ENCODE assay signal across 8 mouse cellular contexts in genomic region chr4:138454571-138455140, GRCm38 (mm10). TPM values are rescaled to one million over a fixed set of nuclear protein-coding genes. Genes with fewer than 3 reads are reported as not detected.
A peak's percentile ranks its signal among the peaks of the same experiment; 100 is the strongest.
DNase-seq lines count a peak whose midpoint lies in the region; ATAC-seq and TF ChIP-seq lines count a peak whose summit lies in the region.

No protein-coding gene starts in this region.

- no peaks in the 10 kb centered on the region for H3K36me3 ChIP-seq in ES-E14 (ENCODE audit: control insufficient read depth, insufficient read depth, low read length, poor library complexity, severe bottlenecking)
- H3K36me3 ChIP-seq in heart, postnatal 0 days (replicated peaks; ENCODE audit: control insufficient read depth, insufficient read depth, low read length), result no peaks in the 10 kb centered on the region
- H3K36me3 ChIP-seq in liver, embryonic 16.5 days (ENCODE audit: control insufficient read depth, insufficient read depth), result no peaks in the 10 kb centered on the region

- no peak for DNase-seq in ES-E14 (ENCODE audit: low read depth, low spot score)
- peak; percentile 76 to 84 for DNase-seq in adrenal gland, postnatal 36 days
- no peak for DNase-seq in heart, postnatal 0 days (ENCODE audit: low spot score)
- DNase-seq in kidney, postnatal 25 days, result peak; percentile 79 to 88
- DNase-seq in retina, adult 2 months (ENCODE audit: low read depth, low spot score), result peak; percentile 57
- DNase-seq in spleen, postnatal 4 days (ENCODE audit: low spot score in 2 of 2), result no peak

- peak overlapping the region; percentile 20; the same call in 1 of the 2 replicates for H3K27ac ChIP-seq in ES-E14 (ENCODE audit: insufficient read depth, low read depth, low read length, poor library complexity, severe bottlenecking)
- H3K27ac ChIP-seq in embryonic fibroblast, embryonic 13.5 days (ENCODE audit: insufficient read depth, low read length), result no peak overlapping the region
- H3K27ac ChIP-seq in heart, postnatal 0 days (ENCODE audit: low read depth), result peak overlapping the region; percentile 76
- peak overlapping the region; percentile 65 for H3K27ac ChIP-seq in liver, embryonic 16.5 days (ENCODE audit: low read length)

- peaks cover 7 to 47% of the 10 kb centered on the region in 2 experiments; a peak in 3 of 4 replicates for H3K4me1 ChIP-seq in ES-E14 (ENCODE audit: control insufficient read depth in 2 of 2, insufficient read depth in 2 of 2, low read length in 2 of 2, poor library complexity in 1 of 2)
- H3K4me1 ChIP-seq in embryonic fibroblast, embryonic 13.5 days (ENCODE audit: control insufficient read depth, insufficient read depth, low read length), result no peaks in the 10 kb centered on the region
- 0 out of 2 replicates have a peak, but pooled peaks cover 6% of the 10 kb centered on the region for H3K4me1 ChIP-seq in heart, postnatal 0 days (ENCODE audit: control insufficient read depth, insufficient read depth)
- H3K4me1 ChIP-seq in liver, embryonic 16.5 days (ENCODE audit: control insufficient read depth, low read depth, low read length), result peaks cover 4% of the 10 kb centered on the region

- ATAC-seq in heart, postnatal 0 days (ENCODE audit: insufficient read depth, low read depth), result peak; percentile 47
- ATAC-seq in liver, embryonic 16.5 days (ENCODE audit: low read depth), result peak; percentile 27

- H3K9me3 ChIP-seq in ES-E14 (ENCODE audit: control insufficient read depth, insufficient read depth, low read depth, low read length), result no peaks in the 10 kb centered on the region
- no peaks in the 10 kb centered on the region for H3K9me3 ChIP-seq in heart, postnatal 0 days (replicated peaks; ENCODE audit: control insufficient read depth, low read length)
- H3K9me3 ChIP-seq in liver, embryonic 16.5 days (replicated peaks; ENCODE audit: control insufficient read depth, low read length), result no peaks in the 10 kb centered on the region

- H3K9ac ChIP-seq in ES-E14 (ENCODE audit: insufficient read depth, low read depth, low read length, poor library complexity, severe bottlenecking), result peak overlapping the region; percentile 87
- H3K9ac ChIP-seq in heart, postnatal 0 days (replicated peaks; ENCODE audit: low read depth, low read length), result peak overlapping the region; percentile 64
- H3K9ac ChIP-seq in liver, embryonic 16.5 days (ENCODE audit: low read depth, low read length), result peak overlapping the region; percentile 52

- peak; percentile 26; the same call in 1 of the 2 replicates for TF ChIP-seq POLR2A in embryonic fibroblast, embryonic 13.5 days (IDR thresholded peaks at IDR 0.05; ENCODE audit: low read depth, low read length)

- peak overlapping the region; percentile 82 to 95 for H3K4me3 ChIP-seq in ES-E14 (ENCODE audit: insufficient read depth in 1 of 2, low read depth in 1 of 2, low read length in 2 of 2, poor library complexity in 1 of 2, severe bottlenecking in 1 of 2)
- H3K4me3 ChIP-seq in embryonic fibroblast, embryonic 13.5 days (ENCODE audit: insufficient read depth, low read length), result peak overlapping the region; percentile 67
- peak overlapping the region; percentile 86 for H3K4me3 ChIP-seq in heart, postnatal 0 days (ENCODE audit: low read depth, low read length)
- H3K4me3 ChIP-seq in liver, embryonic 16.5 days (ENCODE audit: low read depth, low read length), result peak overlapping the region; percentile 63

- WGBS in heart, postnatal 0 days, result under 1% methylated on average over 54 of the region's 78 CpGs
- WGBS in liver, embryonic 16.5 days (ENCODE audit: insufficient replicate concordance), result under 1% methylated on average over 44 of the region's 78 CpGs

- TF ChIP-seq CTCF in embryonic fibroblast, embryonic 13.5 days (IDR thresholded peaks at IDR 0.05; ENCODE audit: borderline replicate concordance, insufficient read depth, low read length), result no peak
- no peak for TF ChIP-seq CTCF in heart, postnatal 0 days (IDR thresholded peaks at IDR 0.05; ENCODE audit: low read depth)

- no peak for TF ChIP-seq EP300 in heart, postnatal 0 days (IDR thresholded peaks at IDR 0.05; ENCODE audit: low read depth)

- in situ Hi-C loops in ES-E14 (cut with MboI; ENCODE audit: low sequenced_read_pairs in 2 of 2, unreplicated experiment in 2 of 2), result loop anchor here in 1 of 2 experiments (25.0 kb wide), 1 partner anchor 1383 kb away; the partner anchor contains the start of gene Pax7

- peak overlapping the region; percentile 99 for H3K4me2 ChIP-seq in heart, postnatal 0 days (ENCODE audit: low read depth, low read length)
- peak overlapping the region; percentile 55 for H3K4me2 ChIP-seq in liver, embryonic 16.5 days (ENCODE audit: low read depth, low read length)

- peaks cover 69% of the 10 kb centered on the region for H3K27me3 ChIP-seq in heart, postnatal 0 days (ENCODE audit: control insufficient read depth, insufficient read depth, low read length)
- peaks cover 66% of the 10 kb centered on the region for H3K27me3 ChIP-seq in liver, embryonic 16.5 days (ENCODE audit: control insufficient read depth, insufficient read depth, low read depth, low read length)

TF ChIP-seq in ES-E14, 5 proteins besides CTCF, POLR2A, EP300 and RAD21:
- TF ChIP-seq CHD2 (IDR thresholded peaks at IDR 0.05; ENCODE audit: low read depth, low read length) (no peak), ZC3H11A (IDR thresholded peaks at IDR 0.05; ENCODE audit: borderline replicate concordance, low read depth, low read length) (no peak), HCFC1 (IDR thresholded peaks at IDR 0.05; ENCODE audit: borderline replicate concordance, insufficient read depth, low read length) (no peak), MAFK (IDR thresholded peaks at IDR 0.05; ENCODE audit: insufficient read depth, low read depth, low read length) (no peak), ZNF384 (IDR thresholded peaks at IDR 0.05; ENCODE audit: low read depth, low read length) (no peak)

RNA-seq across cellular contexts. Expression of gene Camk2n1, which starts 0.5 kb away (rescaled TPM):
- total RNA-seq in ES-E14 (2012; rRNA removed), result 1.2 and 1.4 TPM in 2 replicates
- total RNA-seq in adrenal gland, postnatal 36 days (2021), result 10 to 100 TPM; 25.2 to 25.7 TPM
- 5.6 and 7.2 TPM in 2 replicates for polyA plus RNA-seq in embryonic fibroblast, embryonic 13.5 days (2011; ENCODE audit: insufficient read length, low read depth, missing spikeins)
- 0.15 and 5.1 TPM in 2 replicates for total RNA-seq in heart, postnatal 0 days (2014; rRNA removed; ENCODE audit: low replicate concordance)
- 1.6 and 1.8 TPM in 2 replicates for polyA plus RNA-seq in heart, postnatal 0 days (2015; fragmentation: Nextera tagmentation; extraction: Ambion mirVana)
- 1.5 and 1.6 TPM in 2 replicates for polyA plus RNA-seq in liver, embryonic 16.5 days (2015; fragmentation: Nextera tagmentation; extraction: Ambion mirVana)

RNA-seq across cellular contexts. Expression of gene Mul1, which starts 20.2 kb away (rescaled TPM):
- 58.4 and 62.3 TPM in 2 replicates for total RNA-seq in ES-E14 (2012; rRNA removed)
- 10 to 100 TPM; 51.7 to 55.3 TPM for total RNA-seq in adrenal gland, postnatal 36 days (2021)
- 14.4 and 15.8 TPM in 2 replicates for polyA plus RNA-seq in embryonic fibroblast, embryonic 13.5 days (2011; ENCODE audit: insufficient read length, low read depth, missing spikeins)
- total RNA-seq in heart, postnatal 0 days (2014; rRNA removed; ENCODE audit: low replicate concordance), result 40.6 and 43.0 TPM in 2 replicates
- polyA plus RNA-seq in heart, postnatal 0 days (2015; fragmentation: Nextera tagmentation; extraction: Ambion mirVana), result 28.9 and 30.0 TPM in 2 replicates
- polyA plus RNA-seq in liver, embryonic 16.5 days (2015; fragmentation: Nextera tagmentation; extraction: Ambion mirVana), result 8.2 and 10.0 TPM in 2 replicates

RNA-seq across cellular contexts. Expression of gene Fam43b, which starts 58.3 kb away (rescaled TPM):
- total RNA-seq in ES-E14 (2012; rRNA removed), result 0.69 and 0.89 TPM in 2 replicates
- total RNA-seq in adrenal gland, postnatal 36 days (2021), result 1 to 10 TPM; 2.5 to 3.5 TPM
- polyA plus RNA-seq in embryonic fibroblast, embryonic 13.5 days (2011; ENCODE audit: insufficient read length, low read depth, missing spikeins), result not detected in 2 replicates
- total RNA-seq in heart, postnatal 0 days (2014; rRNA removed; ENCODE audit: low replicate concordance), result not detected in 2 replicates
- not detected in 2 replicates for polyA plus RNA-seq in heart, postnatal 0 days (2015; fragmentation: Nextera tagmentation; extraction: Ambion mirVana)
- not detected in 2 replicates for polyA plus RNA-seq in liver, embryonic 16.5 days (2015; fragmentation: Nextera tagmentation; extraction: Ambion mirVana)

Comparison
In these comparisons a context has a peak if more than half of its experiments do, and no peak if none do; other contexts are left out.
1. DNase-seq: peak in adrenal gland, postnatal 36 days (2 of 2), kidney, postnatal 25 days (2 of 2) and retina, adult 2 months (single experiment); none in ES-E14 (single experiment), heart, postnatal 0 days (single experiment) and spleen, postnatal 4 days (0 of 2).
2. Peak in every context shown above with its lines, with median percentiles within 50 percentile points of each other: H3K4me3 ChIP-seq and H3K9ac ChIP-seq.